Mouse (Mus musculus): Measurements from ENCODE around the gene Fcna. TPM values are rescaled to one million over a fixed set of nuclear protein-coding genes. Genes with fewer than 3 reads are reported as not detected.

Fcna gene
- polyA plus RNA-seq, 1 experiment from 2014 or later: 0.69 TPM

DNA sequence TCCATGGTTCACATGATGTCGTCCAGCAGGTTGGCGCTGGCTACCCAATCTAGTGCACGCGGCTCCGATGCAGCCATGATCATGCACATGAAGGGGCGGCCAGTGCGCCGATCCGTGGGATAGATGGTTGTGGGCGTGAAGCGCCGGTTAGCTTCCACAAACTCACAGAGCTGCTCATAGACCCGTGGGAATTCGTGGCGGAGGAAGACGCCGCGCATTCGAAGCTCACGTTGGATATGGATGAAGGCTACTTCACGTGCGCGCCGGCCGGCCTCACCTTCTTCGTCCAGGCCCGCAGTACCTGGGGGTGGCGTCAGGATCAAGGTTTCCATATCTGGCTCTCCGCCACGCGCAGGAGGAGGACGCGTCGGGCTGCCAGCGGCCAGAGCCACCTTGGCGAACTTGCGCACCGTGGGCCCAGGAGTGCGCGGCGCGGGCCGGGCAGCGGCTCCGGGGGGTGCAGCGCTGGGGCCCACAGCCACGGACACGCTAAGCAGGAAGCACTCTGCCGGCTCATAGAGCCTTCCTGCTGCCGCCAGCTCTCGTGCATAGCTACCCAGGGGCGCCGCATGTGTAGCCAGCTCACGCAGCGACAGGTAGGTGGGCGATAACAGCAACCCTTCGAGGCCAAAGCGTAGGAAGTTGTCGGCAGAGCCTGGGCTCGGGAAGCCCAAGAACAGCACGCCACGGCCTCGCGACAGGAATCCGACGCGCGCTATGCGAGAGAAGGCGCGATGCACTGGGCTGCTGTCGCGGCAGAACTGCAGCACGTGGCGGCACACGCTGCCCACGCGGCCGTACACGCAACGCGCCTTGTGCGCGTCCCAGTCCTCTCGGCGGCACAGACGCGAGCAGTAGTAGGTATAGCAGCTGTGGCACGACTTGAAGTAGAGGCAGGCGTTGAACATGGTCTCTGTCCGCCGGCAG, 50.6 kb downstream of the Fcna start:
- 14% methylated on average over 91 of the region's 92 CpGs for WGBS
- ATAC-seq (ENCODE audit: insufficient number of reproducible peaks, insufficient read depth, low FRiP score, low TSS enrichment): no peak
- no peaks in the 10 kb centered on the region for H3K9me3 ChIP-seq
- H3K9ac ChIP-seq: peak overlapping the region; percentile 38
- peaks cover 56% of the 10 kb centered on the region for H3K4me1 ChIP-seq
- H3K4me2 ChIP-seq (replicated peaks): peak overlapping the region; percentile 45
- 0 out of 2 replicates have a peak, but pooled peaks cover 4% of the 10 kb centered on the region for H3K36me3 ChIP-seq
- H3K27me3 ChIP-seq: peaks cover 58% of the 10 kb centered on the region
- no peak overlapping the region for H3K27ac ChIP-seq
- H3K4me3 ChIP-seq: peak overlapping the region; percentile 25

DNA sequence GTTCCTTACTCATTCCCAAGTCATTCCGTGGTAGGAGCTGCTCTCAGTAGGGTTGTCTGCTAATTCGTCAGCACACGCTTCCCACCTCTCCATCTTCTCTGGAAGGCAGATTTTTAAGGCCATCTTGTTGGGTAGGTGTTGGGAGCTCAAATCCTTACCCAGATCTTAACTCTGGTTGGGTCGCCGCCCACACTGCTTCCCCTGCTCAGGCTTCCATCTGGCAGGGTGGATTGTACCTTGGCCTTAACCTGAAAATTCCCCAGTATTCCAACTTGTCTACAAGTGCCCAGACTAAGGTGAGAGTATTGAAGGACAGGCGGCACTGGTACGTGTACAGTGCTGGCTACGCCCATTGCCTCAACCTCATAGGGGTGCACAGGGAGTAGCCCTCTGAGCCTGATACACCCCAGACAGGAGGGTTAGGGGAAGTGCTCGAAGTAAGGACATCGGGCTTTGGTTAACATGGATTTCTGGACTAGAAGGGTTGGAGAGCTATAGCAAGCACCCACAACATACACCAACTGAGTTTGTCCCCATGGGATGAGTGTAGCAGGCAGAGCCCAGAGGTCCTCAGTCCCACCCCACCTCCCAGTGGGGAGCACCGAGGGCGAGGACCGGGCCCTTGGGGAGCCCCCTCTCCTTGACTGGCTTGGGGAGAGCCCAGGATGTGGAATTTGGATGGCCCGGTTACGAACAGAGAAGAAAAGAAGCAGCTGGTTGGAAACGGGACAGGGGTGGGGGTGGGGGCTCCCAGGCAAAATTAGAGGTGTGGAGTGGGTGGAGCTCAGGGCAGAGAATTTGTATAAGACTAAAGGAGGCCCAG, 51.6 kb downstream of the Fcna start:
- Histone ChIP-seq H3K36me3 (peaks cover 12% of the 10 kb centered on the region), H3K27ac (no peak overlapping the region), H3K4me2 (replicated peaks) (peak overlapping the region; percentile 94), H3K27me3 (peaks cover 56% of the 10 kb centered on the region), H3K9me3 (no peaks in the 10 kb centered on the region), H3K4me1 (peaks cover 48% of the 10 kb centered on the region), H3K4me3 (peak overlapping the region; percentile 65; the same call in 1 of the 2 replicates), H3K9ac (no peak overlapping the region; the same call in 1 of the 2 replicates)
- WGBS: 71% methylated on average over 16 of the region's 16 CpGs
- ATAC-seq (ENCODE audit: insufficient number of reproducible peaks, insufficient read depth, low FRiP score, low TSS enrichment): no peak

DNA sequence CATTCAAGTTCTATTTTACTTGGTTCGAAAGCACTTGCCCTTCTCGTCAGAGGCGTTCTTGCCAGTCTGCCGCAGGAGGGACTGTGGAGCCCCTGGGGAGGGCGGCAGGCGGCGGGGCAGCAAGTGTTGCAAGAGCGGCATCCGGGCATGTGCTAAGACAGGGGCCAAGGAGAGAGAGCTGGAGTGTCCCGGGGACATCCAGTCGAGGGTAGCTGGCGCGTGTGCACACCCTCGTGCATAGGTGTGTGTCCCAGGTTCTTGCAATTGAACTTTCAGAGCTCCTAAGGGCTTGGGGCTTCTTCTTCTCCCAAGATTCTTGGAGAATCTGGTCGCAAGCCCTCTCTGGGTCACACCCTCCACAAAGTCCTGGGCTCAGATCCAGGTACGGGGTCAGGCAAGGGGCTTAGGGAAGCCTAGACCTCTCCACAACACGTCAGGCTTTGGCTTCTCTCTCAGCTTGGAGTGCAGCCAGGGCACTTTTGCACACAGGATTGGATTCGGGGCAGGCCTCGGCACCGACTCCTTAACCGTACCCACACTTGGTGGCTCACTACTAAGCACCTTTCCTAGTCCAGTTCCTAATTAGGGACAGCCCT, 52.3 kb downstream of the Fcna start:
- Histone ChIP-seq H3K9ac (peak overlapping the region; percentile 69), H3K36me3 (peaks cover 13% of the 10 kb centered on the region), H3K27ac (peak overlapping the region; percentile 85), H3K4me1 (peaks cover 45% of the 10 kb centered on the region), H3K9me3 (no peaks in the 10 kb centered on the region), H3K4me3 (peak overlapping the region; percentile 65), H3K4me2 (replicated peaks) (peak overlapping the region; percentile 94), H3K27me3 (peaks cover 49% of the 10 kb centered on the region)
- 16% methylated on average over 21 of the region's 21 CpGs for WGBS
- ATAC-seq (ENCODE audit: insufficient number of reproducible peaks, insufficient read depth, low FRiP score, low TSS enrichment): no peak

Other genes starting within 250 kb of the Fcna start
- 0.41 and 0.42 TPM in 2 replicates for gene Entpd2, start 232.2 kb downstream of the Fcna start, polyA plus RNA-seq (2016; fragmentation: Nextera tagmentation; extraction: Ambion mirVana)
- gene Npdc1, start 228.7 kb downstream of the Fcna start, polyA plus RNA-seq (2016; fragmentation: Nextera tagmentation; extraction: Ambion mirVana): 47.7 and 60.0 TPM in 2 replicates
- gene Fut7, start 204.8 kb downstream of the Fcna start, polyA plus RNA-seq (2016; fragmentation: Nextera tagmentation; extraction: Ambion mirVana): not detected in 2 replicates
- gene Abca2, start 199.3 kb downstream of the Fcna start, polyA plus RNA-seq (2016; fragmentation: Nextera tagmentation; extraction: Ambion mirVana): 4.8 and 5.2 TPM in 2 replicates
- gene Clic3, start 171.2 kb downstream of the Fcna start, polyA plus RNA-seq (2016; fragmentation: Nextera tagmentation; extraction: Ambion mirVana): 1.4 and 1.8 TPM in 2 replicates
- 28.6 and 28.9 TPM in 2 replicates for gene Paxx, start 166.9 kb downstream of the Fcna start, polyA plus RNA-seq (2016; fragmentation: Nextera tagmentation; extraction: Ambion mirVana)
- gene Ptgds, start 158.0 kb downstream of the Fcna start, polyA plus RNA-seq (2016; fragmentation: Nextera tagmentation; extraction: Ambion mirVana): 0.70 and 0.96 TPM in 2 replicates
- not detected in 2 replicates for gene Lcn12, start 134.1 kb downstream of the Fcna start, polyA plus RNA-seq (2016; fragmentation: Nextera tagmentation; extraction: Ambion mirVana)
- 81.8 and 82.8 TPM in 2 replicates for gene Fbxw5, start 127.3 kb downstream of the Fcna start, polyA plus RNA-seq (2016; fragmentation: Nextera tagmentation; extraction: Ambion mirVana)
- gene C8g, start 126.3 kb downstream of the Fcna start, polyA plus RNA-seq (2016; fragmentation: Nextera tagmentation; extraction: Ambion mirVana): 6.3 and 6.4 TPM in 2 replicates
- 37.7 and 37.8 TPM in 2 replicates for gene Traf2, start 81.1 kb downstream of the Fcna start, polyA plus RNA-seq (2016; fragmentation: Nextera tagmentation; extraction: Ambion mirVana)
- gene Edf1, start 70.2 kb downstream of the Fcna start, polyA plus RNA-seq (2016; fragmentation: Nextera tagmentation; extraction: Ambion mirVana): 310 and 331 TPM in 2 replicates
- 4.2 and 10.1 TPM in 2 replicates for gene Mamdc4, start 53.2 kb downstream of the Fcna start, polyA plus RNA-seq (2016; fragmentation: Nextera tagmentation; extraction: Ambion mirVana)
- 156 and 177 TPM in 2 replicates for gene Phpt1, start 52.8 kb downstream of the Fcna start, polyA plus RNA-seq (2016; fragmentation: Nextera tagmentation; extraction: Ambion mirVana)
- 0.20 and 0.24 TPM in 2 replicates for gene Ajm1, start 46.3 kb downstream of the Fcna start, polyA plus RNA-seq (2016; fragmentation: Nextera tagmentation; extraction: Ambion mirVana)
- 79.0 and 84.9 TPM in 2 replicates for gene Rabl6, start 19.5 kb downstream of the Fcna start, polyA plus RNA-seq (2016; fragmentation: Nextera tagmentation; extraction: Ambion mirVana)
- 0.19 TPM in 2 replicates for gene Ccdc183, start 10.4 kb downstream of the Fcna start, polyA plus RNA-seq (2016; fragmentation: Nextera tagmentation; extraction: Ambion mirVana)
- 21.1 and 24.6 TPM in 2 replicates for gene Tmem141, start 6.0 kb downstream of the Fcna start, polyA plus RNA-seq (2016; fragmentation: Nextera tagmentation; extraction: Ambion mirVana)
- 0.36 and 0.62 TPM in 2 replicates for gene Lcn8, start 25.1 kb upstream of the Fcna start, polyA plus RNA-seq (2016; fragmentation: Nextera tagmentation; extraction: Ambion mirVana)
- gene Lcn5, start 29.9 kb upstream of the Fcna start, polyA plus RNA-seq (2016; fragmentation: Nextera tagmentation; extraction: Ambion mirVana): not detected in 2 replicates
- gene Lcn6, start 48.8 kb upstream of the Fcna start, polyA plus RNA-seq (2016; fragmentation: Nextera tagmentation; extraction: Ambion mirVana): not detected in 2 replicates
- not detected in 2 replicates for gene Lcn10, start 54.7 kb upstream of the Fcna start, polyA plus RNA-seq (2016; fragmentation: Nextera tagmentation; extraction: Ambion mirVana)
- not detected in 2 replicates for gene Obp2a, start 72.0 kb upstream of the Fcna start, polyA plus RNA-seq (2016; fragmentation: Nextera tagmentation; extraction: Ambion mirVana)
- 100 and 106 TPM in 2 replicates for gene Bmyc, start 78.7 kb upstream of the Fcna start, polyA plus RNA-seq (2016; fragmentation: Nextera tagmentation; extraction: Ambion mirVana)
- not detected in 2 replicates for gene Obp2b, start 109.0 kb upstream of the Fcna start, polyA plus RNA-seq (2016; fragmentation: Nextera tagmentation; extraction: Ambion mirVana)
- not detected in 2 replicates for gene Lcn3, start 137.5 kb upstream of the Fcna start, polyA plus RNA-seq (2016; fragmentation: Nextera tagmentation; extraction: Ambion mirVana)
- not detected in 2 replicates for gene Lcn11, start 149.0 kb upstream of the Fcna start, polyA plus RNA-seq (2016; fragmentation: Nextera tagmentation; extraction: Ambion mirVana)
- gene Gm13539, start 154.2 kb upstream of the Fcna start, polyA plus RNA-seq (2016; fragmentation: Nextera tagmentation; extraction: Ambion mirVana): not detected in 2 replicates
- not detected in 2 replicates for gene Glt6d1, start 187.8 kb upstream of the Fcna start, polyA plus RNA-seq (2016; fragmentation: Nextera tagmentation; extraction: Ambion mirVana)
- not detected in 2 replicates for gene Lcn9, start 195.1 kb upstream of the Fcna start, polyA plus RNA-seq (2016; fragmentation: Nextera tagmentation; extraction: Ambion mirVana)
- not detected in 2 replicates for gene Sohlh1, start 219.2 kb upstream of the Fcna start, polyA plus RNA-seq (2016; fragmentation: Nextera tagmentation; extraction: Ambion mirVana)
- gene Kcnt1, start 235.7 kb upstream of the Fcna start, polyA plus RNA-seq (2016; fragmentation: Nextera tagmentation; extraction: Ambion mirVana): 0.67 and 1.6 TPM in 2 replicates

Measured in embryonic facial prominence, embryonic 12.5 days (tissue).